In the genomic region with DNA sequence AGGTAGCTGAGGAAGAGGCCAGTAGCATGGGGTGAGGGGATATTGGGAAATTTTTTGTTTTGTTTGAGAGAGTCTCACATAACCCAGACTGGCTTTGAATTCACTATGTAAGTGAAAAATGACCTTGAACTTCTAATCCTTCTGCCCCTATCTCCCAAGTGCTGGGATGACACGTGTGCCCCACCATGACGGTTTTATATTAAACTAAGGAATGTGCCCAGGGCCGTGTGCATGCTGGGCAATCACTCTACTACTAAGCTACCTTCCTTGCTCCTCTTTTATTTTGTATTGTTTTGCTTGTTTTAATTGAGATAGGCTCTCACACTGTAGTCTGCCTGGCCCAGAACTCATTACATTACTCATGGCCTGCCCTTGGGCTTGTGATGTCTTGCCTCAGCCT, we compare ENCODE assay signal across 31 mouse cellular contexts. TPM values are rescaled to one million over a fixed set of nuclear protein-coding genes. Genes with fewer than 3 reads are reported as not detected.
DNase-seq lines count a peak whose midpoint lies in the region; ATAC-seq lines count a peak whose summit lies in the region.
"Had no signal": no experiment of that assay in that cellular context is flagged by ENCODE, and none has a peak within 500 bp of the region (broad histone marks: within the 10 kb centered on the region; RNA-seq: fewer than 3 reads in every experiment).

No protein-coding gene starts in this region.

- peaks cover 92% of the 10 kb centered on the region for H3K4me1 ChIP-seq in megakaryocyte, embryonic 14.5 days

- H3K27me3 ChIP-seq in megakaryocyte, embryonic 14.5 days (replicated peaks), result no peaks in the 10 kb centered on the region
- H3K27me3 ChIP-seq: CH12.LX; embryonic facial prominence, embryonic 13.5 days; forebrain, embryonic 15.5 days; heart, embryonic 12.5 days; heart, embryonic 15.5 days; hindbrain, embryonic 13.5 days; Patski had no signal

- no peak for ATAC-seq in megakaryocyte, adult 5-6 weeks (ENCODE audit: poor library complexity, severe bottlenecking)
- ATAC-seq: forebrain, embryonic 15.5 days; Patski had no signal

- no peaks in the 10 kb centered on the region for H3K9me3 ChIP-seq in megakaryocyte, embryonic 14.5 days
- H3K9me3 ChIP-seq: embryonic facial prominence, embryonic 10.5 days; embryonic facial prominence, embryonic 13.5 days; forebrain, embryonic 12.5 days; forebrain, embryonic 15.5 days; G1E; heart, embryonic 12.5 days; heart, embryonic 15.5 days; hindbrain, embryonic 10.5 days; hindbrain, embryonic 13.5 days had no signal

- peak overlapping the region; percentile 74 for H3K4me3 ChIP-seq in megakaryocyte, embryonic 14.5 days (replicated peaks)
- H3K4me3 ChIP-seq: embryonic facial prominence, embryonic 10.5 days; embryonic facial prominence, embryonic 13.5 days; erythroblast, embryonic 14.5 days; forebrain, embryonic 12.5 days; forebrain, embryonic 15.5 days; heart, embryonic 12.5 days; heart, embryonic 15.5 days; hindbrain, embryonic 10.5 days; hindbrain, embryonic 13.5 days had no signal

- peak; percentile 41 for DNase-seq in kidney, adult 18-20 months
- no peak for DNase-seq in kidney, postnatal 4 days
- DNase-seq in kidney, postnatal 14 days, result peak; percentile 28
- no peak for DNase-seq in kidney, postnatal 10 days
- DNase-seq in kidney, postnatal 36 days, result peak; percentile 40 to 60
- DNase-seq: adrenal gland, postnatal 10 days; adrenal gland, postnatal 36 days; B cell, adult 2 months; cerebellum, adult 2 months; cerebellum, adult 9-11 months; cerebellum, postnatal 25 days; gastrocnemius, postnatal 25 days; heart, adult 18-20 months; heart, postnatal 10 days; heart, postnatal 36 days had no signal

- peaks cover 6% of the 10 kb centered on the region for H3K36me3 ChIP-seq in megakaryocyte, embryonic 14.5 days (replicated peaks; ENCODE audit: low read length)
- H3K36me3 ChIP-seq: embryonic facial prominence, embryonic 10.5 days; embryonic facial prominence, embryonic 13.5 days; forebrain, embryonic 12.5 days; forebrain, embryonic 15.5 days; heart, embryonic 12.5 days; heart, embryonic 15.5 days; hindbrain, embryonic 10.5 days; hindbrain, embryonic 13.5 days had no signal

RNA-seq across cellular contexts. Expression of gene Cldnd2, which starts 0.5 kb away (rescaled TPM):
- polyA plus RNA-seq in megakaryocyte, embryonic 14.5 days (2012; ENCODE audit: insufficient read depth, low replicate concordance), result not detected in 2 replicates
- not detected in 2 replicates for total RNA-seq in megakaryocyte, adult 5-6 weeks (2015)
- total RNA-seq in megakaryocyte, adult 5-6 weeks (2017), result not detected in 2 replicates
- total RNA-seq: adrenal gland, adult 18-20 months; adrenal gland, postnatal 10 days; adrenal gland, postnatal 36 days; CH12.LX; G1E; gastrocnemius, adult 8-10 months; gastrocnemius, postnatal 25 days; heart, adult 18-20 months; heart, postnatal 10 days; heart, postnatal 36 days had no signal
- polyA plus RNA-seq: cerebellum, adult 2 months; embryonic facial prominence, embryonic 10.5 days; embryonic facial prominence, embryonic 13.5 days; erythroblast, embryonic 14.5 days; forebrain, embryonic 12.5 days; forebrain, embryonic 15.5 days; G1E; heart, embryonic 12.5 days; heart, embryonic 15.5 days; hindbrain, embryonic 10.5 days; hindbrain, embryonic 13.5 days; Patski had no signal

RNA-seq across cellular contexts. Expression of gene Etfb, which starts 2.8 kb away (rescaled TPM):
- polyA plus RNA-seq in megakaryocyte, embryonic 14.5 days (2012; ENCODE audit: insufficient read depth, low replicate concordance), result 68.1 and 368 TPM in 2 replicates
- total RNA-seq in megakaryocyte, adult 5-6 weeks (2015), result 128 and 130 TPM in 2 replicates
- 201 and 203 TPM in 2 replicates for total RNA-seq in megakaryocyte, adult 5-6 weeks (2017)

RNA-seq across cellular contexts. Expression of gene Gm45233, which starts 2.9 kb away (rescaled TPM):
- 0.75 TPM in 1 of 2 replicates, not detected in the other for polyA plus RNA-seq in megakaryocyte, embryonic 14.5 days (2012; ENCODE audit: insufficient read depth, low replicate concordance)
- total RNA-seq in megakaryocyte, adult 5-6 weeks (2015), result not detected in 2 replicates
- total RNA-seq in megakaryocyte, adult 5-6 weeks (2017), result 1.8 and 3.1 TPM in 2 replicates
- total RNA-seq: CH12.LX, G1E had no signal
- polyA plus RNA-seq: erythroblast, embryonic 14.5 days; forebrain, embryonic 15.5 days; G1E; heart, embryonic 12.5 days had no signal

RNA-seq across cellular contexts. Expression of gene Nkg7, which starts 4.2 kb away (rescaled TPM):
- polyA plus RNA-seq in megakaryocyte, embryonic 14.5 days (2012; ENCODE audit: insufficient read depth, low replicate concordance), result 2.9 and 10.0 TPM in 2 replicates
- total RNA-seq in megakaryocyte, adult 5-6 weeks (2015), result 41.6 and 53.1 TPM in 2 replicates
- 13.1 and 23.4 TPM in 2 replicates for total RNA-seq in megakaryocyte, adult 5-6 weeks (2017)
- total RNA-seq: CH12.LX; G1E; gastrocnemius, adult 8-10 months; gastrocnemius, postnatal 25 days; heart, postnatal 10 days; heart, postnatal 36 days had no signal
- polyA plus RNA-seq: embryonic facial prominence, embryonic 10.5 days; erythroblast, embryonic 14.5 days; forebrain, embryonic 15.5 days; G1E; hindbrain, embryonic 10.5 days had no signal

RNA-seq across cellular contexts. Expression of gene Lim2, which starts 13.6 kb away (rescaled TPM):
- polyA plus RNA-seq in megakaryocyte, embryonic 14.5 days (2012; ENCODE audit: insufficient read depth, low replicate concordance), result 1.4 and 9.3 TPM in 2 replicates
- not detected in 2 replicates for total RNA-seq in megakaryocyte, adult 5-6 weeks (2015)
- not detected in 2 replicates for total RNA-seq in megakaryocyte, adult 5-6 weeks (2017)
- total RNA-seq: adrenal gland, adult 18-20 months; adrenal gland, postnatal 10 days; adrenal gland, postnatal 36 days; CH12.LX; G1E; gastrocnemius, adult 8-10 months; gastrocnemius, postnatal 25 days; heart, adult 18-20 months; heart, postnatal 10 days; heart, postnatal 36 days had no signal
- polyA plus RNA-seq: cerebellum, adult 2 months; embryonic facial prominence, embryonic 13.5 days; erythroblast, embryonic 14.5 days; forebrain, embryonic 12.5 days; forebrain, embryonic 15.5 days; G1E; heart, embryonic 12.5 days; heart, embryonic 15.5 days; hindbrain, embryonic 10.5 days; hindbrain, embryonic 13.5 days; Patski had no signal

Comparison
In these comparisons a context has a peak if more than half of its experiments do, and no peak if none do; other contexts are left out.
1. DNase-seq: peak in kidney, adult 18-20 months (single experiment), kidney, postnatal 14 days (single experiment) and kidney, postnatal 36 days (2 of 2); none in kidney, postnatal 4 days (0 of 2) and kidney, postnatal 10 days (single experiment).